Mouse (Mus musculus) olfactory bulb, adult 2 months (tissue): ENCODE data around the gene Mpp4.

Experiments
- CTCF ChIP-seq: fragments of 200-500 bp; IDR thresholded peaks from 2 replicates; pipeline ENCODE4 v1.5.1; 2012; ENCODE audit warnings: low read depth, mild to moderate bottlenecking, low read length, moderate library complexity; ENCODE audit not compliant: insufficient read depth
- POLR2A ChIP-seq: fragments of 200-500 bp; IDR thresholded peaks from 2 replicates; pipeline ENCODE4 v1.6.1; 2012; ENCODE audit warnings: mild to moderate bottlenecking, low read depth, low read length, moderate library complexity; ENCODE audit not compliant: insufficient read depth

DNA sequence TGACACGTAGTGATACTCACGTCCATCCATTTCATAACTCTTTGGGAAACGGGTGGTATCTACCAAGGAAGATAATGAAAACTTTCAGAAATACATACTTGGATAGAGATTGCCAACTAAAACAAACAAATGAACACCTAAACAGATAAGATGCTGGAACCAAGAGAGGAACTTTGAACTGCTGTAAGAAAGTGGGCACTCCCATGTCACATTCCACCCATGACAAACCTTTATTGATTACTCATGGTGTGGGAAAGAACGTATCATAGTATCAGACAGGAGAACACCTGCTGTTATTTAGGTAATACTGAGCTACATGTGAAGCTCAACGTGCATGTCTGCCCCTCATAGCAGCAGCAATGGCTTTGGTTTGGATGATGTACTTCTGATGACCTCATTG, 37.6 kb downstream of the Mpp4 start:
- TF ChIP-seq POLR2A (no peak), CTCF (no peak)
